Mouse (Mus musculus) forebrain, postnatal 0 days (tissue): ENCODE results near the gene Rora. TPM values are rescaled to one million over a fixed set of nuclear protein-coding genes. Genes with fewer than 3 reads are reported as not detected.

ENCODE experiments used
- ATAC-seq: fragments of 200-750 bp; cut with Nextera tagmentation; 2 replicates; pipeline ENCODE4 v1.8.0; 2017; ENCODE audit warnings: mild to moderate bottlenecking, moderate library complexity
- DNase-seq: peaks from one replicate; pipeline ENCODE4 v3.0.0-alpha.2; 2015
- H3K27ac ChIP-seq: fragments of 300-500 bp; sonication (generic); 2 replicates; pipeline ENCODE4 v1.5.1; 2014; ENCODE audit warnings: low read depth, mild to moderate bottlenecking, antibody characterized with exemption, low read length, moderate library complexity, mixed read lengths
- H3K27me3 ChIP-seq: fragments of 300-500 bp; sonication (generic); 2 replicates; pipeline ENCODE4 v1.6.1; 2014; ENCODE audit warnings: mild to moderate bottlenecking, low read length, mixed read lengths; ENCODE audit not compliant: insufficient read depth
- H3K36me3 ChIP-seq: fragments of 300-500 bp; sonication (generic); 2 replicates; pipeline ENCODE4 v1.6.1; 2014; ENCODE audit warnings: mild to moderate bottlenecking, moderate library complexity; ENCODE audit not compliant: insufficient read depth
- H3K4me1 ChIP-seq: fragments of 300-500 bp; sonication (generic); 2 replicates; pipeline ENCODE4 v1.6.1; 2014; ENCODE audit warnings: antibody characterized with exemption; ENCODE audit not compliant: insufficient read depth
- H3K4me2 ChIP-seq: fragments of 300-500 bp; sonication (generic); 2 replicates; pipeline ENCODE4 v1.6.1; 2014; ENCODE audit warnings: low read depth, mild to moderate bottlenecking, moderate library complexity
- H3K4me3 ChIP-seq: fragments of 300-500 bp; sonication (generic); 2 replicates; pipeline ENCODE4 v1.5.1; 2014; ENCODE audit warnings: low read depth, low read length, mixed read lengths
- H3K9ac ChIP-seq: fragments of 300-500 bp; sonication (generic); 2 replicates; pipeline ENCODE4 v1.6.1; 2014; ENCODE audit warnings: mild to moderate bottlenecking
- H3K9me3 ChIP-seq: fragments of 300-500 bp; sonication (generic); 2 replicates; pipeline ENCODE4 v1.6.1; 2016; ENCODE audit warnings: low read length
- CTCF ChIP-seq: sonication (generic); IDR thresholded peaks from 2 replicates; pipeline ENCODE4 v1.5.1; 2016; ENCODE audit warnings: antibody characterized with exemption, control low read depth, low read depth
- WGBS: fragments of 180-500 bp; shearing (Covaris S2); extraction: QIAGEN DNeasy Blood & Tissue Kit; methylation state at CpG from one replicate; pipeline ENCODE4 v1.1.7; 2014; 5-methylcytosine and 5-hydroxymethylcytosine counted together
- polyA plus RNA-seq: library from polyadenylated mRNA; unstranded; fragments of >200 nt; fragmentation: Nextera tagmentation; extraction: Ambion mirVana; gene quantifications from 2 replicates; pipeline ENCODE4 v1.2.1, GENCODE M21; 2015
- total RNA-seq: library from RNA; depleted of rRNA; stranded (reverse); fragments of >200 nt; gene quantifications from 2 replicates; pipeline ENCODE4 v1.2.3, GENCODE M21; 2014

Rora gene
- total and polyA plus RNA-seq, 2 experiments from 2014 or later, result 9.8 to 23.9 TPM

DNA sequence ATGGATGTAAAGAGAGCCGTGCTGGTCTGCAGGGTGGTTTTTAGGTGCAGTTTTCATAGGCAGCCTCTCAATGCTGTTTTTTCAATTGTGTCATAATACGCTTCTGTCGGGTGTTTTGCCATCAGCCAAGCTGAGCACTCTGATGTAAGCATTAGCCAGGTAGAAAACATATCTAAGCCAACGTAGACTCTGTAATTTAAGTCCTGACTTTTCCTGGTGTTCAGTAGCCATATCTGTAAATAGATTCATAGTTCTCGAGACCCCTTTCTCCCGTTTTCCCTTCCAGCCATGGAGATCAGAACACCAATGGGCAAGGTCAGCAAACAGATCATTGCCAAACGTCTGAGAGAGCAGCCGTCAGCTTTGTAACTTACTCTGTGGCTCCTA, 640.1 kb downstream of the Rora start:
- Histone ChIP-seq H3K9me3 (no peaks in the 10 kb centered on the region), H3K4me1 (no peaks in the 10 kb centered on the region; the same call in 1 of the 2 replicates), H3K27ac (no peak overlapping the region), H3K4me2 (no peak overlapping the region), H3K27me3 (peaks cover 21% of the 10 kb centered on the region), H3K4me3 (no peak overlapping the region), H3K36me3 (no peaks in the 10 kb centered on the region), H3K9ac (no peak overlapping the region)
- 79% methylated on average over 8 of the region's 8 CpGs for WGBS
- TF ChIP-seq CTCF, result no peak
- no peak for ATAC-seq
- no peak for DNase-seq

GRCm38 (mm10) chr9:69294426-69294825, 640.8 kb downstream of the Rora start:
- Histone ChIP-seq H3K4me2 (no peak overlapping the region), H3K27ac (no peak overlapping the region), H3K4me1 (no peaks in the 10 kb centered on the region; the same call in 1 of the 2 replicates), H3K36me3 (no peaks in the 10 kb centered on the region), H3K4me3 (no peak overlapping the region), H3K9me3 (no peaks in the 10 kb centered on the region), H3K27me3 (peaks cover 15% of the 10 kb centered on the region; the same call in 1 of the 2 replicates), H3K9ac (no peak overlapping the region)
- 88% methylated on average over 5 of the region's 5 CpGs for WGBS
- ATAC-seq (no peak), DNase-seq (no peak)
- no peak for TF ChIP-seq CTCF

DNA sequence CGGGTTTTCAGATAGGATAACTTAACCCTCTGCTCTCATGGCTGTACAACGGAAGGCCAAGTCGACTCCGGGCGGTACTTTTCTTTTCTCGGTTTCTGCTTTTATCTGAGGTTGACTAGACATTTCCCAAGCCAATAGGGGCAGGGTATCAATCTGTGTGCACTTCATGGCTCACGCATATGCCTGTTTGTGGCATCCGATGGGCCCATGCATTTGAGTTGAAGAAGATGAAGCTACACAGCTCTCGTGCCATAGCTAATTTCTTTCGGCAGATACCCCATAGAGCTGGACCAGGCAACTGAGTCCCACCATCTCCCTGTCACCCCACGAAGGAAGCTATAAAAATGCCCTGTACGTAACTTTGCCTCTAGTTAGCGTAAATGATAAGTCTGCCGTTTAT, 641.3 kb downstream of the Rora start:
- Histone ChIP-seq H3K9ac (no peak overlapping the region), H3K27ac (no peak overlapping the region), H3K27me3 (peaks cover 15% of the 10 kb centered on the region; the same call in 1 of the 2 replicates), H3K9me3 (no peaks in the 10 kb centered on the region), H3K36me3 (no peaks in the 10 kb centered on the region), H3K4me2 (no peak overlapping the region), H3K4me1 (no peaks in the 10 kb centered on the region; the same call in 1 of the 2 replicates), H3K4me3 (no peak overlapping the region)
- 90% methylated on average over 14 of the region's 14 CpGs for WGBS
- DNase-seq, result no peak
- no peak for ATAC-seq
- TF ChIP-seq CTCF, result no peak

DNA sequence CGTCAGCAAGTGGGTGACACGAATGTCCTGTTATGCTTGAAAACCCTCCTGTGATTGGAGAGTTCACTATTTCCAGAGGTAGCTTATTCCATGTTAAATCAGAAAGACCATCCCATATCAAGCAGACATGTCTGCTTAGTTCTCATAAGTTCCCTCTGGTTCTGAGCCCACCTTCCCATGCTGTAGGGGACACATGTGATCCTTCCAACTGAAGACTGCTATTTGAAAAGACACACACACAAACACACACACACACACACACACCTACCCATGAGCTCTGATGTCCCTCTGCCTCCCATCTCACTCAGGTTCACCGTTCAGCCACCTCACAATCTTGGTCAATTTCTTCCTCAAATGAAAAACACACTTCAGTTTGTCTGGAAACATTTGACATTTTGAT, 642.2 kb downstream of the Rora start:
- no peak overlapping the region for H3K4me3 ChIP-seq
- no peak for ATAC-seq
- H3K9me3 ChIP-seq, result no peaks in the 10 kb centered on the region
- H3K27me3 ChIP-seq, result peaks cover 11% of the 10 kb centered on the region
- no peak overlapping the region for H3K9ac ChIP-seq
- no peak for TF ChIP-seq CTCF
- WGBS, result 81% methylated on average over 3 of the region's 3 CpGs
- no peak for DNase-seq
- H3K27ac ChIP-seq, result no peak overlapping the region
- no peaks in the 10 kb centered on the region for H3K36me3 ChIP-seq
- 0 out of 2 replicates have a peak, but pooled peaks cover under 1% of the 10 kb centered on the region for H3K4me1 ChIP-seq
- no peak overlapping the region for H3K4me2 ChIP-seq

DNA sequence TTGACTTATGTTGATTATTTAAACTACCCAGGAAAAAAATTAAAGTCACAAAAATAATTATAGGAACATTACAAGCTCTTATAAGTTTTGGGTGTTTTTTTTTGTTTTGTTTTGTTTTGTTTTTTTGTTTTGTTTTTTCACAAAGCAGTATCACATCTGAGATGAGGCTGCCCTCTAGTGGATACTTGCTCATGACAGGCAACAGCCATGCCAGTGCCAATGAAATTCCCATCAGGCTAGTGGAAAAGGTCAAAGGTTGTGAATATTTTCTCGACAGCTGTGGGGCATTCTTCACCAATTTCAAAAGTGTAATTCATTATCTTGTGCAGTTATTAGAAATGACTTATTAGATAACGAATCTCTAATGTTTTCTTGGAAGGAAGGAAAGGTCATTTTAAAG, 642.8 kb downstream of the Rora start:
- no peaks in the 10 kb centered on the region for H3K9me3 ChIP-seq
- H3K9ac ChIP-seq, result no peak overlapping the region
- no peak overlapping the region for H3K4me3 ChIP-seq
- 0 out of 2 replicates have a peak, but pooled peaks cover 3% of the 10 kb centered on the region for H3K4me1 ChIP-seq
- no peak overlapping the region for H3K27ac ChIP-seq
- H3K4me2 ChIP-seq, result no peak overlapping the region
- TF ChIP-seq CTCF, result peak; percentile 86
- DNase-seq (peak; percentile 81), ATAC-seq (no peak)
- WGBS, result 13% methylated on average over 2 of the region's 2 CpGs
- no peaks in the 10 kb centered on the region for H3K36me3 ChIP-seq
- H3K27me3 ChIP-seq, result peaks cover 6% of the 10 kb centered on the region

- Histone ChIP-seq H3K9ac (no peak overlapping the region), H3K4me1 (0 out of 2 replicates have a peak, but pooled peaks cover 7% of the 10 kb centered on the region), H3K36me3 (no peaks in the 10 kb centered on the region), H3K4me2 (no peak overlapping the region), H3K27me3 (peaks cover 3% of the 10 kb centered on the region), H3K27ac (no peak overlapping the region), H3K4me3 (no peak overlapping the region), H3K9me3 (no peaks in the 10 kb centered on the region)
- TF ChIP-seq CTCF, result no peak
- DNase-seq (no peak), ATAC-seq (no peak)
- WGBS, result 84% methylated on average over 7 of the region's 7 CpGs
Measured at GRCm38 (mm10) chr9:69297766-69298375, 644.3 kb downstream of the Rora start.

DNA sequence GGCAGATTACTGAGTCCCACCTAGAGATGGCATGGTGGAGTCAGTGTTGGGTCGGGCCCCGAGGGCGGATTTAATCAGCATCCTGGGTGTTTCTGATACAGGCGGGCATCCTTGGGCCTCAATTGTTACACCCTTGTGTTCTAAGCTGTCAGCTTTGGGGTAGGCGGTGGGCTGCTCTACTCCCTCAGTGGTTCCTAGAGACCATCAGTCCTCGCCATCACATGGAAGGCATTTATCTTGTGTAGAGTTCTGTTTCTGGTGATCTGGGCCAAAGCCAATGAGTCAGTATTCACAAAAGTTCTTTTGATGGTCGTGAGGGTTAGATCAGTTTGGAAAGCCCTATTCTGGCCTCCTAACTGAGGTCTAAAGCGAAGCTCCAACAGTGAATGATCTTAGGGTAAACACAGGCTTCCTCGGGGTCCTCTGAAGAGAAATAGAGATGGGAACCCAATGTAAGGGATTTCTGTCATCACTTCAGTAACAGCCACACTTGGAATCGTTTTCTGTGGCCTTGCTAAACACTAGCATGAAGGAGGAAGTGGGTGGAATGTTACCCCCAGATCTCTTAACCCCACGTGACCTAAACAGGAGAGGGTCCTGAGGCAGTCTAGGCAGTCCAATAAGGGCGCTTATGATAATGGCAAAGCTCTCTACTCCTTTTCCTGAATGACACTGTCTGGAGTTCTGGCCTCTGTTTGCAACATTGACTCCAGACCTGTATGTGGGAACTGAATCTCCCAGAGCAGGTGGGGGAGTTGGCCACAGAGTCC, 645.2 kb downstream of the Rora start:
- no peaks in the 10 kb centered on the region for H3K9me3 ChIP-seq
- WGBS, result 75% methylated on average over 12 of the region's 12 CpGs
- no peak overlapping the region for H3K9ac ChIP-seq
- no peak for ATAC-seq
- no peak overlapping the region for H3K4me2 ChIP-seq
- TF ChIP-seq CTCF, result no peak
- H3K27me3 ChIP-seq, result peaks cover 10% of the 10 kb centered on the region
- H3K36me3 ChIP-seq, result no peaks in the 10 kb centered on the region
- no peak overlapping the region for H3K4me3 ChIP-seq
- H3K4me1 ChIP-seq, result 0 out of 2 replicates have a peak, but pooled peaks cover 7% of the 10 kb centered on the region
- H3K27ac ChIP-seq, result no peak overlapping the region
- no peak for DNase-seq
